Mouse (Mus musculus) gastrocnemius, postnatal 36 days (tissue): Measurements from ENCODE around the gene Gm11084. TPM values are rescaled to one million over a fixed set of nuclear protein-coding genes. Genes with fewer than 3 reads are reported as not detected.
"Not testable (repeated sequence)": the region's sequence is repeated elsewhere in the genome, so short reads cannot be mapped to it uniquely, and the experiment has no call there.

Source experiments
- DNase-seq, 2 experiments: peaks; one replicate each; pipeline ENCODE4 v3.0.0; 2022
- intact Hi-C: fragments of 180-260 bp; cut with DNase I; formaldehyde crosslinking; loops from one replicate; pipeline ENCODE4 v1.15.1; 2025
- long read RNA-seq, 2 experiments: library from polyadenylated mRNA; stranded (forward); transcript quantifications; one replicate each; pipeline ENCODE4 v2.0.0; 2021
- total RNA-seq, 2 experiments: library from RNA; stranded (reverse); gene quantifications; 2 replicates each; pipeline ENCODE4 v1.2.3; 2021

Gene Gm11084
- not detected for total RNA-seq
- long read RNA-seq, experiment 1: 0 reads
- long read RNA-seq, experiment 2: 0 reads

DNA sequence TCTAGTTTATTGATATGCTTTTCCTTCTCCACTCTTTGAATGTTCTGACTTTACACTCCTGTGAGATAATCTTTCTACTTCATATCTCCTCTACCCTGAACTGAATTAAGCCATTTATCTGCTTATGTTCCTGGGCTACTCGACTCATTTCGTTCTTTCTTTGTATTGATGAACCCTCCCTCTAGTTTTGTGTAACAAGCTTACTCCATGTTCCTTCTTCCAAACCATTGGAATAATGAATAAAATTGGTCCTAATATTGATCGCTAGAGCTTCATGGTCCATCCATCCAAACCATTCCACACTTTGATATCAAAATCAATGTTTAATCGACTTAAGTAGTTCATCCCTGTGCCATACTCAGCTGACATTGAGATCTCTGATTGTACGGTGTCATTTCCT, at the start of gene Gm11084:
Gene Gm11084 (minus strand): TSS at position 101 of the 400 bp plus-strand sequence.
- DNase-seq: no peak
- intact Hi-C loops: no loop called here

GRCm38 (mm10) chr2:73031061-73032055, 44.8 kb upstream of the Gm11084 start:
- intact Hi-C loops: no loop called here
- no peak for DNase-seq

DNA sequence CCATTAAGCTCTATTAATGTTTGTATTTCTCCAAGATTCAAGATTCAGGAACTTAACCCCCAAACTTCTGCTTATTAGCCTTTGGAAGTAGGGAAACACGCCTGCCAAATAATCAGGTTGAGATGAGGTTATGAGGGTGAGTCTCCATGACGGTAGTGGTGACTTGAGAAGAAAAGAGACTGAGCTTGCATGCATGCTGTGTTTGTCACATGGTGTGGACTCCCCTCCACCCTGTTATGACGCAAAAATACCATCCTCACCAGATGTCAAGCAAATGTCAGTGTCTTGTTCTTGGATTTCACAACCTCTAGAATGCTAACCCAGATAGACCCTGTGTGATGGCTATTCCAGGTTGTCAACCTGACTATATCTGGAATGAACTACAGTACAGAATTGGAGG, 43.3 kb upstream of the Gm11084 start:
- no peak for DNase-seq
- intact Hi-C loops: no loop called here

DNA sequence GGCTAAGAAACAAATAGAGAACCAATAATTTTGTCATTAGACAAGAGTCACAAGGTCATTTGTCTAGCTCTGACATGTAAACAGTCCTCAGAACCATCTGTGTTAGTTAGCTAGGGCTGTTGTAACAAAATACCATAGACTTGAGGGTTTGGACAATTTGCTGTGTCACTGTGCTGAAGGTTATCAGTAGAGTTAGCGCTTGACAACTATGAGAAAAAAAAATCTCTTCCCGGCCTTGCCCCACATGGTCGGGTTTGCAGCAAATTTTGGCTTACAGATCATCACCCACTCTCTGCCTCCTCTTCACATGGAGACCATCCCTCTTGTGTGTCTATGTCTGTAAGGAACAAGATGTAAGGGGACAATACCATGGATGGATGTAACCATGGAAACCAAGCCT, 41.5 kb upstream of the Gm11084 start:
- intact Hi-C loops: no loop called here
- no peak for DNase-seq

DNA sequence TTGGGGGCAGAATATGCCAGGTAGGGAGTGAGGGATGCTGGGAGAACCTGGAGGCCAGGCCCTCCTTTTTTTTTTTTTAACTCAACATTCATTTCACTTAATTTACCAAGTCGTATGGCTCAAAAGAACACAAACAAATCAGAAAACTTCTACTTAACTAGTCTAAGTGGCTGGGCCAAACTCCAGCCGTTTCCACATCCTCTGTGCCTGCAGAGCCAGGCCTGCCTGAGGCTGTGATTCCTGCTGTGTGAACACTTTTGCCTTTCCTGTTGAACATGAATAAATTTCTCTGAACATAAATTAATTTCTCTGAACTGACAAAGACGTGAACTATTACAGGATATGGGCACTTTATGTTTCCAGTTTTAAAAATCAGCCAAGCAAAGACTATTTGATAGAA, 40.6 kb upstream of the Gm11084 start:
- DNase-seq: no peak
- intact Hi-C loops: no loop called here

- intact Hi-C loops: no loop called here
- no peak for DNase-seq
Measured at GRCm38 (mm10) chr2:73023803-73024202, 37.3 kb upstream of the Gm11084 start.

DNA sequence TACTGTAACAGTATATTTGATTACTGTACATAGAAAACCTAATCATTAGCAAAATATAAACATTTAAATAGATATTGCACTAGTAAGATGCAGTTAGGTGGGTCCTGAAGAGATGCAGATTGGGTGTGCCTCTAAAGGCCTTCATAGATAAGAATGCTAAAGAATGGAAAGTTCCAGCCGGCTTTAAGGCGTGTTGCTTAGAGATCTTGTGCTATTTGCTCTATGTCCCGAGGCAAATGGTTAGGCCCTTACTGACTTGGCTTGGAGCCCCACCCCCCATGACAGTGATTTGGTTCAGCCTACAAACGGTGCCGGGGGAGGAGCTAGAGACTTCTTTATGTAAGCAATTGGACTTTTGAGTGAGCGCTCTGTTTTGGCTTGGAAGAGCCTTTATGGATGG, 34.5 kb upstream of the Gm11084 start:
- no peak for DNase-seq
- intact Hi-C loops: no loop called here

DNA sequence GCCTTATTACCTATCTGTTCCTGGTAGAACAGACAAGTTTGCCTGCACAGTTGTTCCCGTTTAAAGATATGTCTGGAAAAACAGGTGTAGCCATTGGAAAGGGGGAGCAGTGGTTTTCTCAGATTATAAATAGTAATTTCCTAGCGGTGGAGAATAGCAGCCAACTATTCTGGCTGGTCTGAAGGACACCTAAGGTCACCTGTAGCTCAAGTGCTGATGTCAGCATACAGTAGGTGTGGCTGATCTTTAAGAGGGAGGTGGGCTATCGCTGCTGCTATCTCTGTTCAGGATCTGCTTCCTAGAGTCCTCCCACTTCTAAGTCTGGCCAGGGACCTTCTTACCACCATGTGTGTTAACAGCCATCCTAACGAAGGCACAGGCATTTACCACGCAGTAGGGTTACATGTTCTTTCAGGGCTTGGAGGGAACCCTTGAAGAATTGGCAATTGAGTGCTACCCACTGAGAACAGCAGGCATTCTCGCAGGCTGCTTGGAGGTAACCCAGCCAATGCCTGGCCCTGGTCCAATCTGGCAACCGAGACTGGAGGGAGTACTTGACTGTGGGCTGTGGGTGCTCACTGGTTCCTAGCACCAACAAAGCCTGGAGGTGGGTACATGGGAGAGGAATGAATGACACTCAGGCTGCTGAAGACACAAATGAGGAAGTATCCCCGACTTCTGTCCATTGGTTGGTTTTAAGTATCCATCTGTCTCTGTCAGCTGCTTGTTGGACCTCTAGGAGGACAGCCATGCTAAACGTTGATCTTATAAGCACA, 33.0 kb upstream of the Gm11084 start:
- intact Hi-C loops: no loop called here
- peak in 1 of 2 experiments; percentile 39 for DNase-seq

- intact Hi-C loops, DNase-seq: not testable (repeated sequence)
Measured at GRCm38 (mm10) chr2:73014063-73014462, 27.5 kb upstream of the Gm11084 start.

GRCm38 (mm10) chr2:73012636-73013035, 26.1 kb upstream of the Gm11084 start:
- intact Hi-C loops: no loop called here
- DNase-seq: no peak

- no peak for DNase-seq
- intact Hi-C loops: no loop called here
Measured at GRCm38 (mm10) chr2:73007472-73007871, 21.0 kb upstream of the Gm11084 start.

DNA sequence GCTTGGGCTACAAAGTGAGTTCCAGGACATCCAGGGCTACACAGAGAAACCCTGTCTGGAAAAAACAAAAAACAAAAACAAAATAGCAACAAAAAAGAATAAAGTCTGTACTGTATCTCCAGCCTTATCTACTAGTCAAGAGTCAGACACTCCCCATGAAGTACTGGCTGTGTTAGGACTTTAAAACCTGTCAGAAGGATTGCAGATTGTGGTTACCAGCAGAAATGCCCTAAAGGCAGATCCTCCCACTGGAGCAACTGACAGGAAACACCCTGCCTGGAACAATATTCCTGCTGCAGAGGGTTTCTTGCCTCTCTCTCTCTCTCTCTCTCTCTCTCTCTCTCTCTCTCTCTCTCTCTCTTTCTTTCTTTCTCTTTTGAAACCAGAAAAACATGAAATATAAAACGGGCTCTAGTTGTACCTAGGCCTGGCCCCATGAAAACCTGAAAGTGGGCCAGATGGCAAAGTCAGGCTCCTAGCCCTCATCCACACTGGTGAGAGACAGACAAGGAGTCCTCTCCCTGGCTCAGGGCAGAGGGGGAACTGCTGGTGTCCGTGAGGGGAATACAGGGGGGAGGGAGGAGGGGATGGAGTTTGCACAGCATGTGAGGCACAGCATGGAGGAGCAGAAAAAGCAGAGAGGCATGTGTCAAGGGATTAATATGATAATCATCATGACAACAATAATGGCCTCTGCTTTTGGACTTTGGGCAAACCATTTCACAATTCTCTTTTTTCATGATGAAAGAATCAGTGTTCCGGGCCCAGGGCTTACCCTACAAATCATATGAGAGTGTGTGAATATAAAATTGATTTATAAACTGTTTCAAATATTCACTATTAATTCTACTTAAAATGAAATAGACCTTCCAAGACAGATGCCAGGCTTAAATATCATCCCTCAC, 19.3 kb upstream of the Gm11084 start:
- intact Hi-C loops: no loop called here
- no peak for DNase-seq

DNA sequence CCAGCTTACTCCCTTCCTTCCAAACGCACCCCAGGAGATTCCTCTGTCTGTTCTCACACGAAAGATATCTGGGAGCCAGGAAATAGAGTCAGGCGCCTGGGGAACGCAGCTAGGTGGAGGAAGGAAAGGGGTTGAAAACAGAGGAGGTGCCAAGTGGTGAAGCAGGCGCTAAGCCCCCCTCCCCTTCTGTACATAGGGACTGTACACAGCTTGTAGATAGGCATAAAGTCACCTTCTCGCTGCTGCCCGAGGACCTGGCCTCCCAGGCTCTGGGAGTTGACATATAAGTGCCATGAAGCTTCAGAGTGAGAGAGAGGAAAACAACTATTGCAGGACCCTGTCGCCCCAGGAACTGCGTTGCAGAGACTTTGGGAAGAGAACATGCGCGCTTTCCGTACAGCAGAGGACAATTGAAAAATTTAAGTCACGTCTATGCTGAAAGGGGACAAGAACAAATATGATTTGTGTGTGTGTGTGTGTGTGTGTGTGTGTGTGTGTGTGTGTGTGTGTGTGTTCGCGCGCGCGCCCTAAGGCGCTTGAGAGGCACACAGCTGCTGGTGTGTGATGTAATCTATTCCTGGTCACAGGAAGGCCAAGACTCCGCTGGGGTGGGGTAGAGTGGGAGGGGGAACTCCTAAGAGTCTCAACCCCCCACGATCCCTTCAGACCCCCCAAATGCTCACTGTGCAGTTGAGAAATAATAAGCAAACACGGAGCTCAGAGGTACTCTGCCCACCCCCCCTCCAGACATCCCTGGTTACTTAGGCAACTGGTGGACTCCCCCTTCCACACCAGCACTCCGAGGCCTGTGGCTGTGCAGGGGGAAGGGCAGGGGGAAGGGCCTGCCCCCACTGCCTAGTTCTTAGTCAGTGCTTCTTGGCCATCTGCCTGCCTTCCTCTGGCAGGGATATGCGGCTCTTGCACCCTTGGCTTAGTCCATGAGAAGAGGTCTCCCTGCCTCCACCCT, 17.5 kb upstream of the Gm11084 start:
- peak; percentile 75 to 90 for DNase-seq
- intact Hi-C loops: no loop called here

GRCm38 (mm10) chr2:73003049-73003448, 16.5 kb upstream of the Gm11084 start:
- DNase-seq: peak; percentile 44 to 58
- intact Hi-C loops: no loop called here

DNA sequence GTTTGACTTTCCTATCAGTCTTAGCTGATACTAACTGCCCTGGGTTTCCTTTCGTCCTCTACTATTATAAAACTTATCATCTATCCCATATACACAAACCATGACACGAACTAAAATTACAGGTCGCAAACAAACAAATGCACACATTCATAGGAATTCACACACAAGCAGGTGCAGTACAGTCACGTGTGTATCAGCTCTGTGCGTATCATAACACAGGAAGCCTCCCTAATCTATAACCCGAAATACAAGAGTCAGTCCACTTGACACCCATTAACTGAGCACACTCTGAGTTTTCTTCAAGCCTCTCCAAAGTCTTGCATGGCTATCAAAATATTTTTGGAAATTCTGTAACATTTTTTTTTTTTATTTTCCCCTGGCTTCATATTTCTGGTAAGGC, 15.9 kb upstream of the Gm11084 start:
- DNase-seq: no peak
- intact Hi-C loops: no loop called here

- DNase-seq: no peak
- intact Hi-C loops: no loop called here
Measured at GRCm38 (mm10) chr2:73001994-73002393, 15.5 kb upstream of the Gm11084 start.

GRCm38 (mm10) chr2:73000194-73000593, 13.7 kb upstream of the Gm11084 start:
- DNase-seq: no peak
- intact Hi-C loops: no loop called here

- no peak for DNase-seq
- intact Hi-C loops: no loop called here
Measured at GRCm38 (mm10) chr2:72997586-72997985, 11.1 kb upstream of the Gm11084 start.

DNA sequence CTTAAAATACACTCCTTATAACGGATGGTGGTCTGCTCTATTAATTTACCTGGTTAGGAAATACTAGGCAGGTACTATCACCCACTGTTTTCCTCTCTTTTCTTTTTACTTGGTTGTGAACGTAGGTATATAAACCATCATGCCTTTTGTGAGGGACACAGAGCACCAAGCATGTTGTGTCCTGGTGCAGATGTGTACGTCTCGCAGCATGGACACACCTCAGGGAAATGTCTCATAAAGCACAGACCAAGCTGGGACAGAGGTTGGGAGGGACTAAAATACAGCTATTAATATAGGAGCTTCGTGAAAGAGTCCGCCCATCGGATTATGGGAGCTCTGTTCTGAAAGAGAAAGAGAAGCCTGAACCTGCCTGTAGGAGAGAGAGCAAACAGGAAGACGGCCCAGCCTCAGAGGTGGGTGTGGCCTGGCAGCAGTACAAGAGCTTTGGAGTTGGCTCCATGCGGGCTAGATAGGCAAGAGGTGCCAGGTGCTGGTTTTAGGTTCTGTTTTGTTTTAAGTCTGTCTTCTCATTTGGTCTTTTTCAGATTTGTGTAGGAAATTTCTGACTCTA, 10.4 kb upstream of the Gm11084 start:
- peak in 1 of 2 experiments; percentile 35 for DNase-seq
- intact Hi-C loops: no loop called here
